Mouse (Mus musculus): ENCODE results near the gene Stxbp5. TPM values are rescaled to one million over a fixed set of nuclear protein-coding genes. Genes with fewer than 3 reads are reported as not detected.

The Stxbp5 gene
- polyA plus RNA-seq, 1 experiment from 2014 or later: 4.9 TPM

GRCm38 (mm10) chr10:9834986-9835385, 65.9 kb downstream of the Stxbp5 start:
- Histone ChIP-seq H3K4me1 (peaks cover 6% of the 10 kb centered on the region; the same call in 1 of the 2 replicates), H3K4me3 (no peak overlapping the region), H3K27me3 (ENCODE audit: insufficient read depth, poor library complexity, severe bottlenecking) (no peaks in the 10 kb centered on the region), H3K27ac (no peak overlapping the region), H3K36me3 (peaks cover 7% of the 10 kb centered on the region; the same call in 1 of the 2 replicates), H3K9me3 (no peaks in the 10 kb centered on the region)
- WGBS: 73% methylated on average over 4 of the region's 4 CpGs
- DNase-seq (ENCODE audit: low spot score): no peak

DNA sequence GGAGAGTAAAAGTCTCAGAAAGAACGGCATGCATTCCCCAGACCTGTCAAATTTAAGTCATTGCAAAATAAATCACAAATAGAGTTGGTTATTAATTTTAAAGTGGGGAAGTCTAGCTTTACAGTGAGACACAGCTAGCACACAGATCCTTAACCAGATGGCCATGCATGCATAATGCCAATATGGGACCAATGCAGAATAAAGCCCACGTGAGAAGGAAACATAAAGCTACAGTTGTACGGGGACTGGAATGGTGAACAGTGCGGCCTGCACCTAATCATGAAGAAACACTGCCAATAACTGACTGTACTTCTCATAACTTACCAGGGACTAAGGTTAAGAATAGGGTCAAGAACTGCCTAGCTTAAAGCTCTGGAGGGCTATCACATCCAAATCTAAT, 67.9 kb downstream of the Stxbp5 start:
- Histone ChIP-seq H3K4me1 (peaks cover 6% of the 10 kb centered on the region; the same call in 1 of the 2 replicates), H3K27me3 (ENCODE audit: insufficient read depth, poor library complexity, severe bottlenecking) (no peaks in the 10 kb centered on the region), H3K4me3 (no peak overlapping the region), H3K9me3 (no peaks in the 10 kb centered on the region), H3K27ac (no peak overlapping the region), H3K36me3 (peaks cover 5% of the 10 kb centered on the region; the same call in 1 of the 2 replicates)
- 91% methylated on average over 4 of the region's 4 CpGs for WGBS
- DNase-seq (ENCODE audit: low spot score): no peak

GRCm38 (mm10) chr10:9829744-9830143, 71.1 kb downstream of the Stxbp5 start:
- H3K27me3 ChIP-seq (ENCODE audit: insufficient read depth, poor library complexity, severe bottlenecking): no peaks in the 10 kb centered on the region
- peaks cover 6% of the 10 kb centered on the region; the same call in 1 of the 2 replicates for H3K4me1 ChIP-seq
- 88% methylated on average over 3 of the region's 3 CpGs for WGBS
- H3K27ac ChIP-seq: no peak overlapping the region
- no peak for DNase-seq (ENCODE audit: low spot score)
- H3K4me3 ChIP-seq: no peak overlapping the region
- H3K9me3 ChIP-seq: no peaks in the 10 kb centered on the region
- H3K36me3 ChIP-seq: no peaks in the 10 kb centered on the region

DNA sequence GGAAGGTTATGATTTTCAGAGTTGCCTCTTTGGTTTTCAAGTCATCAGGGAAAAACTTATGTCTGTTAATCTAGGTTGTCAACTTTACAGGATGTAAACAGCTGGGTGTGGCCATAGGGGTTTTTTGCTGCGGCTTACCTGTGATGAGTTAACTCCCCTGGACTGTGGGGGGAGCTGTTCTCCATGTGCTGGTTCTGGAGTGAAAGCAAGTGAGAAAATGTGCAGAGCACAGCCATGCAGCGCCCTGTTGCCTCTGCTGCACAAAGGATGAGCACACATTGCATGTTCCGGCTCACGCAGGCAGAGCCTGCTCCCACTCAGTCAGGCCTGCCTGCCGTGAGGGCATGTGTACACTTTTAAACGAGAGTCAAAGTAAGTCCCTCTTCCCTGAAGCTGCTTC, 79.6 kb downstream of the Stxbp5 start:
- no peaks in the 10 kb centered on the region for H3K4me1 ChIP-seq
- no peak overlapping the region for H3K4me3 ChIP-seq
- no peaks in the 10 kb centered on the region for H3K36me3 ChIP-seq
- no peaks in the 10 kb centered on the region for H3K9me3 ChIP-seq
- DNase-seq (ENCODE audit: low spot score): no peak
- WGBS: 71% methylated on average over 6 of the region's 6 CpGs
- no peak overlapping the region for H3K27ac ChIP-seq
- H3K27me3 ChIP-seq (ENCODE audit: insufficient read depth, poor library complexity, severe bottlenecking): no peaks in the 10 kb centered on the region

GRCm38 (mm10) chr10:9818574-9818973, 82.3 kb downstream of the Stxbp5 start:
- no peak overlapping the region for H3K27ac ChIP-seq
- no peaks in the 10 kb centered on the region for H3K9me3 ChIP-seq
- 91% methylated on average over 7 of the region's 7 CpGs for WGBS
- no peak overlapping the region for H3K4me3 ChIP-seq
- no peaks in the 10 kb centered on the region for H3K36me3 ChIP-seq
- H3K27me3 ChIP-seq (ENCODE audit: insufficient read depth, poor library complexity, severe bottlenecking): no peaks in the 10 kb centered on the region
- no peaks in the 10 kb centered on the region for H3K4me1 ChIP-seq
- no peak for DNase-seq (ENCODE audit: low spot score)

GRCm38 (mm10) chr10:9813926-9814325, 87.0 kb downstream of the Stxbp5 start:
- H3K4me1 ChIP-seq: no peaks in the 10 kb centered on the region
- H3K27me3 ChIP-seq (ENCODE audit: insufficient read depth, poor library complexity, severe bottlenecking): no peaks in the 10 kb centered on the region
- WGBS: 84% methylated on average over 4 of the region's 4 CpGs
- H3K36me3 ChIP-seq: no peaks in the 10 kb centered on the region
- H3K4me3 ChIP-seq: no peak overlapping the region
- no peak for DNase-seq (ENCODE audit: low spot score)
- no peaks in the 10 kb centered on the region for H3K9me3 ChIP-seq
- H3K27ac ChIP-seq: no peak overlapping the region

- Histone ChIP-seq H3K4me3 (no peak overlapping the region), H3K9me3 (no peaks in the 10 kb centered on the region), H3K36me3 (no peaks in the 10 kb centered on the region), H3K4me1 (no peaks in the 10 kb centered on the region), H3K27me3 (ENCODE audit: insufficient read depth, poor library complexity, severe bottlenecking) (no peaks in the 10 kb centered on the region), H3K27ac (no peak overlapping the region)
- DNase-seq (ENCODE audit: low spot score): no peak
- WGBS: 91% methylated on average over 2 of the region's 2 CpGs
These were observed 93.3 kb downstream of the Stxbp5 start for GRCm38 (mm10) chr10:9807596-9807995.

DNA sequence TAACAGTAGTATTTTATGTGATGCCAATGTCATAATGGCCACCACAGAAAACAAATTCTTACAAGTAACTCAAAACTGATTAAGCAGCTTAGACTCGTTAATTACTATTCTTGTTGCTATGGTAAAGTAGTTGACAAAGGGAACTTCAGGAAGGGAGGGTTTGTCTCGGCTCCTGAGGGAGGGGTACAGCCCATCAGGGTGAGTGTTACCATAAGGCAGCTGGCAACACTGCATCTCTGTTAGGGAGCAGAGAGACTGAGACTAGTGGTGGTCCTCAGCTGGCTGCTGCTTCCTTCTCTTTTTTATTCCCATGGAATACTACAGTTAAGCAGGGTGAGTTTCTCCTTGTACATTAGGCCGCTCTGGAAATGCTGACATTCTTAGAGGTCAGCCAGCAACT, 95.5 kb downstream of the Stxbp5 start:
- Histone ChIP-seq H3K27ac (no peak overlapping the region), H3K27me3 (ENCODE audit: insufficient read depth, poor library complexity, severe bottlenecking) (no peaks in the 10 kb centered on the region)
- WGBS: 74% methylated on average over 3 of the region's 3 CpGs

DNA sequence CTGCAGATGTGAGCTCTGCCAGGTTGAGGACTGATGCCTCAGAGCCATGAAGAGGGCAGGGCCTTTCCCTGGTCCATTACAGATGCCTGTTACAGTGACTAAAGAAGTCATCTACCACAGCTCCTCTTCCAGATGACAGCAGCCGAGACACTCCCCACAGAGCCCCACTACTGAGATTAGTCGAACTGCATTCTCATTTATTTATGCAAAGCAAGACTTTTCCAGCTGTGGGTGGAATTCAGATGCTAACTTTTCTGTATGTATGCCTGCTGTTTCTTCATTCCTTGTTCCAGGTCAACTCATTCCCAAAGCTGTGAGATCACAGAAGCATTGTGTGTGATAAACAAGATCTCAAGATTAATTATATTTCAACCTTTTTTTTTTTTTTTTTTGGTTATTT, 97.8 kb downstream of the Stxbp5 start:
- Histone ChIP-seq H3K9me3 (no peaks in the 10 kb centered on the region), H3K4me3 (no peak overlapping the region), H3K36me3 (no peaks in the 10 kb centered on the region), H3K4me1 (no peaks in the 10 kb centered on the region), H3K27me3 (ENCODE audit: insufficient read depth, poor library complexity, severe bottlenecking) (no peaks in the 10 kb centered on the region), H3K27ac (no peak overlapping the region)
- WGBS: 77% methylated on average over 2 of the region's 2 CpGs
- no peak for DNase-seq (ENCODE audit: low spot score)

More for the DNA sequence above, 95.5 kb downstream of the Stxbp5 start:
- no peak for DNase-seq (ENCODE audit: low spot score)
- Histone ChIP-seq H3K4me1 (no peaks in the 10 kb centered on the region), H3K36me3 (no peaks in the 10 kb centered on the region), H3K4me3 (no peak overlapping the region), H3K9me3 (no peaks in the 10 kb centered on the region)

DNA sequence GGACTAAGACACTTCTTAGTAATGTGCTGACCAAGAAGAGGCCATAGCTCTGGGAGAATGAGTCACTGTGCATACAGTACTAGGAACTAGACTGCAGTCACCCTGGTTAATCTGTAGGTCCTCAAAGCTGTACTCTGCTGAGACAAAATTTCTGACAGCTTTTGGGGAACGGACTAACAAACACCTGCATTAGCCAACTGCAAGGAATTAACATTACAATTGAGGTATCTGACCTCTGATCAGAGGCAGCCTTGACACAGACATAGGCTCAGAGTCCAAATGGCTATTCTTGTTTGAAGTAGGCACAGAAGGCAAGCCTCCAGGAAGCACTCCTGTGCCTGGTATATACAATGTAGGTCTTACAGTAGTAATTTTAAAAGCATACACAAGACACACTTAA, 99.3 kb downstream of the Stxbp5 start:
- H3K27me3 ChIP-seq (ENCODE audit: insufficient read depth, poor library complexity, severe bottlenecking): no peaks in the 10 kb centered on the region
- no peaks in the 10 kb centered on the region for H3K9me3 ChIP-seq
- no peak overlapping the region for H3K4me3 ChIP-seq
- no peak for DNase-seq (ENCODE audit: low spot score)
- no peak overlapping the region for H3K27ac ChIP-seq
- H3K4me1 ChIP-seq: no peaks in the 10 kb centered on the region
- WGBS: 71% methylated on average over 1 of the region's 1 CpGs
- peaks cover 14% of the 10 kb centered on the region for H3K36me3 ChIP-seq

DNA sequence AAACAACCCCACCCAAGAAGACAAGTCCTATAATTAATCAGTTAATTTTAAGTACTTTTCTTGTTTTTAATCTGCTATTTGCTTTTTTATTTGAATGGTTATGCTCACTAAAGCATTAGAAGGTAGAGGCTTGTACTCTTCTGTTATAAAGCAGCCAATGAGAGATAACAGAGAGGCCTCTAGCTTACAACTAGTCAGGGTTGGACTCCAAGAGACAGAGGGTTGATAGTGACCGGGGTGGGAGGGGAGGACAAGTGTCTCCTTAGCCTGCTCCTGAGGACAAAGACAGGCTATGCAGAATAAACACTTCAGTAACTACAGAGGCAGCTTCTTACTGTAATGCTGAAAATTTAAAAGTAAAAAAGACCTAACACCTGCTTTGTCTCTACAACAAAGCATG, 101.8 kb downstream of the Stxbp5 start:
- Histone ChIP-seq H3K27ac (no peak overlapping the region), H3K36me3 (peaks cover 19% of the 10 kb centered on the region), H3K4me3 (no peak overlapping the region), H3K27me3 (ENCODE audit: insufficient read depth, poor library complexity, severe bottlenecking) (no peaks in the 10 kb centered on the region), H3K4me1 (no peaks in the 10 kb centered on the region), H3K9me3 (no peaks in the 10 kb centered on the region)
- WGBS: 70% methylated on average over 1 of the region's 1 CpGs
- DNase-seq (ENCODE audit: low spot score): no peak

- Histone ChIP-seq H3K9me3 (no peaks in the 10 kb centered on the region), H3K36me3 (peaks cover 20% of the 10 kb centered on the region), H3K27me3 (ENCODE audit: insufficient read depth, poor library complexity, severe bottlenecking) (no peaks in the 10 kb centered on the region), H3K27ac (no peak overlapping the region), H3K4me3 (no peak overlapping the region), H3K4me1 (no peaks in the 10 kb centered on the region)
- DNase-seq (ENCODE audit: low spot score): no peak
- WGBS: 86% methylated on average over 1 of the region's 1 CpGs
These were observed 104.5 kb downstream of the Stxbp5 start for GRCm38 (mm10) chr10:9796429-9796828.

GRCm38 (mm10) chr10:9794429-9794828, 106.5 kb downstream of the Stxbp5 start:
- no peaks in the 10 kb centered on the region for H3K9me3 ChIP-seq

DNA sequence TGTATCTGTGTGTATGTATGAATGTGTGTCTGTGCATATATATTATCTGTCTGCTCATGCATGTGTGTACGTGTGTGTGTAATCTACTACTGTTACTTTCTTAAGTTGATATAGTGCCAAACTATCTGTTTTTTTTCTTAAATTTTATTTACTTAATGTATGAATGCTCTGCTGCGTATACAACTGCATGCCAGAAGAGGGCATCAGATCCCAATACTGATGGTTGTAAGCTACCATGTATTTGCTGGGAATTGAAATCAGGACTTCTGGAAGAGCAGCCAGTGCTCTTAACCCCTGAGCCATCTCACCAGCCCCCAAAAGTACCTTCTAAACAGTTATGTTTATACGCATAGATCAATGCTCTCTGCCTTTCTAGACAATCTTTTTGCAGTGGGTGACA, 109.9 kb downstream of the Stxbp5 start:
- no peaks in the 10 kb centered on the region for H3K27me3 ChIP-seq (ENCODE audit: insufficient read depth, poor library complexity, severe bottlenecking)
- WGBS: 86% methylated on average over 3 of the region's 3 CpGs
- DNase-seq (ENCODE audit: low spot score): no peak
- H3K36me3 ChIP-seq: peaks cover 18% of the 10 kb centered on the region; the same call in 1 of the 2 replicates
- no peaks in the 10 kb centered on the region for H3K9me3 ChIP-seq
- no peaks in the 10 kb centered on the region for H3K4me1 ChIP-seq
- H3K27ac ChIP-seq: no peak overlapping the region
- no peak overlapping the region for H3K4me3 ChIP-seq

More at GRCm38 (mm10) chr10:9794429-9794828, 106.5 kb downstream of the Stxbp5 start:
- Histone ChIP-seq H3K4me3 (no peak overlapping the region), H3K4me1 (no peaks in the 10 kb centered on the region), H3K27ac (no peak overlapping the region), H3K36me3 (peaks cover 25% of the 10 kb centered on the region), H3K27me3 (ENCODE audit: insufficient read depth, poor library complexity, severe bottlenecking) (no peaks in the 10 kb centered on the region)
- DNase-seq (ENCODE audit: low spot score): no peak

Measured in heart, embryonic 10.5 days (tissue).